Comparison of ENCODE assay signal across 22 mouse cellular contexts in the genomic region with DNA sequence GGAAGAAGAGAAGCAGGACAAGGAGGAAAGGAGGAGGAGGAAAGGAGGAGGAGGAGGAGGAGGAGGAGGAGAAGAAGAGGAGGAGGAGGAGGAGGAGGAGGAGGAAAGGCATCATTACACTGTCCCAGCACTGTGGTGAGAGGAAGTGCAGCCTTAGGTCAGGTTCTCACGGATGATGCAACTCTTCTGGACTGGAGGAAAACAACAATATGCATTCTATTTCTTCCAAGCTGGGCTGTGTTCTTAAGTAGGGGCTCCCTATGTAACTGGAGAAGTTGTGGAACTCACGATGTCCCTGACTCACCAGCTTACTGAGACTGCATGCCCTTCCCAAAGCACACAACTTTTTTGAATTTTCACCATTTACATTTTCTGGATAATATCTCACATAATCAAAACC.
"Had no signal": no experiment of that assay in that cellular context is flagged by ENCODE, and none has a peak within 500 bp of the region (broad histone marks: within the 10 kb centered on the region; RNA-seq: fewer than 3 reads in every experiment).

No protein-coding gene starts in this region.

- H3K9me3 ChIP-seq: limb, embryonic 10.5 days; limb, embryonic 13.5 days; liver, embryonic 12.5 days; liver, embryonic 15.5 days; lung, embryonic 15.5 days; neural tube, embryonic 12.5 days; neural tube, embryonic 15.5 days had no signal

- ATAC-seq: liver, embryonic 12.5 days had no signal

- H3K9ac ChIP-seq: limb, embryonic 13.5 days; liver, embryonic 12.5 days; liver, embryonic 15.5 days; lung, embryonic 15.5 days; neural tube, embryonic 12.5 days; neural tube, embryonic 15.5 days had no signal

- H3K27me3 ChIP-seq: limb, embryonic 13.5 days; liver, embryonic 12.5 days; liver, embryonic 15.5 days; lung, embryonic 15.5 days; neural tube, embryonic 12.5 days; neural tube, embryonic 15.5 days had no signal

- H3K27ac ChIP-seq: kidney, postnatal 0 days; limb, embryonic 10.5 days; limb, embryonic 13.5 days; liver, embryonic 12.5 days; liver, embryonic 15.5 days; lung, embryonic 15.5 days; neural tube, embryonic 12.5 days; neural tube, embryonic 15.5 days; stomach, postnatal 0 days had no signal

- H3K4me2 ChIP-seq: limb, embryonic 13.5 days; liver, embryonic 12.5 days; liver, embryonic 15.5 days; lung, embryonic 15.5 days; midbrain, embryonic 11.5 days; neural tube, embryonic 12.5 days; neural tube, embryonic 15.5 days had no signal

- H3K4me1 ChIP-seq: limb, embryonic 10.5 days; limb, embryonic 13.5 days; liver, embryonic 12.5 days; liver, embryonic 15.5 days; lung, embryonic 15.5 days; neural tube, embryonic 12.5 days; neural tube, embryonic 15.5 days had no signal

- DNase-seq: kidney, adult 2 months; kidney, postnatal 36 days; liver; lung, adult 18-20 months; lung, postnatal 36 days; midbrain, embryonic 14.5 days; right cerebral cortex, adult 18-20 months; right cerebral cortex, postnatal 14 days; right cerebral cortex, postnatal 4 days; thymus, adult 2 months; thymus, postnatal 14 days; thymus, postnatal 4 days had no signal

- H3K36me3 ChIP-seq: limb, embryonic 10.5 days; limb, embryonic 13.5 days; liver, embryonic 12.5 days; liver, embryonic 15.5 days; lung, embryonic 15.5 days; neural tube, embryonic 12.5 days; neural tube, embryonic 15.5 days had no signal

- H3K4me3 ChIP-seq: limb, embryonic 10.5 days; limb, embryonic 13.5 days; liver, embryonic 12.5 days; liver, embryonic 15.5 days; lung, embryonic 15.5 days; neural tube, embryonic 12.5 days; neural tube, embryonic 15.5 days had no signal
